Mouse (Mus musculus) adrenal gland, adult 18-20 months (tissue): ENCODE measurements around the gene Echdc3. TPM values are rescaled to one million over a fixed set of nuclear protein-coding genes. Genes with fewer than 3 reads are reported as not detected.

ENCODE experiments used
- total RNA-seq, 2 experiments: library from RNA; stranded (reverse); gene quantifications; 1 replicate in 1 of 2; 2 replicates in 1 of 2; pipeline ENCODE4 v1.2.3; 2021

The Echdc3 gene
- total RNA-seq, 2 experiments from 2014 or later, result 46.9 to 75.4 TPM

Other genes with a start within 250 kb of the Echdc3 start
- 10 to 100 TPM; 14.0 to 21.6 TPM for gene Proser2, start 82.8 kb downstream of the Echdc3 start, total RNA-seq
- 10 to 100 TPM; 20.0 to 41.5 TPM for gene Usp6nl, start 109.6 kb upstream of the Echdc3 start, total RNA-seq